Mouse (Mus musculus) midbrain, postnatal 0 days (tissue): ENCODE data around the gene Usb1. TPM values are rescaled to one million over a fixed set of nuclear protein-coding genes. Genes with fewer than 3 reads are reported as not detected.

Experiments
- ATAC-seq: fragments of 200-750 bp; cut with Nextera tagmentation; 2 replicates; pipeline ENCODE4 v1.8.0; 2017; ENCODE audit warnings: moderate number of reproducible peaks, mild to moderate bottlenecking, moderate TSS enrichment, moderate library complexity; ENCODE audit not compliant: low FRiP score
- DNase-seq: peaks from one replicate; pipeline ENCODE4 v3.0.0-alpha.2; 2015; ENCODE audit warnings: low spot score
- H3K27ac ChIP-seq: fragments of 300-500 bp; sonication (generic); 2 replicates; pipeline ENCODE4 v1.5.1; 2014; ENCODE audit warnings: low read depth, mild to moderate bottlenecking, low read length, mixed read lengths
- H3K27me3 ChIP-seq: fragments of 300-500 bp; sonication (generic); 2 replicates; pipeline ENCODE4 v1.6.1; 2014; ENCODE audit warnings: low read length, control low read depth, mixed read lengths; ENCODE audit not compliant: insufficient read depth
- H3K36me3 ChIP-seq: fragments of 300-500 bp; sonication (generic); 2 replicates; pipeline ENCODE4 v1.6.1; 2014; ENCODE audit warnings: low read length, control low read depth, mixed read lengths; ENCODE audit not compliant: insufficient read depth
- H3K4me1 ChIP-seq: fragments of 300-500 bp; sonication (generic); 2 replicates; pipeline ENCODE4 v1.6.1; 2014; ENCODE audit warnings: mild to moderate bottlenecking, control low read depth, antibody characterized with exemption, low read length, mixed read lengths; ENCODE audit not compliant: insufficient read depth
- H3K4me2 ChIP-seq: fragments of 300-500 bp; sonication (generic); 2 replicates; pipeline ENCODE4 v1.6.1; 2014; ENCODE audit warnings: low read depth, mild to moderate bottlenecking, low read length, mixed read lengths; ENCODE audit not compliant: poor library complexity, severe bottlenecking
- H3K4me3 ChIP-seq: fragments of 300-500 bp; sonication (generic); 2 replicates; pipeline ENCODE4 v1.5.1; 2014; ENCODE audit warnings: low read depth, mild to moderate bottlenecking, low read length, moderate library complexity
- H3K9ac ChIP-seq: fragments of 300-500 bp; sonication (generic); replicated peaks from 2 replicates; pipeline ENCODE4 v1.6.1; 2014; ENCODE audit warnings: mild to moderate bottlenecking, low read length, moderate library complexity, mixed read lengths; ENCODE audit not compliant: poor library complexity, severe bottlenecking
- H3K9me3 ChIP-seq: fragments of 300-500 bp; sonication (generic); 2 replicates; pipeline ENCODE4 v1.6.1; 2016; ENCODE audit warnings: low read length, control low read depth
- CTCF ChIP-seq: IDR thresholded peaks from 2 replicates; pipeline ENCODE4 v1.5.1; 2016; ENCODE audit warnings: antibody characterized with exemption, mild to moderate bottlenecking
- WGBS: fragments of 180-500 bp; shearing (Covaris S2); extraction: QIAGEN DNeasy Blood & Tissue Kit; methylation state at CpG from one replicate; pipeline ENCODE4 v1.1.7; 2014; 5-methylcytosine and 5-hydroxymethylcytosine counted together
- polyA plus RNA-seq: library from polyadenylated mRNA; unstranded; fragments of >200 nt; fragmentation: Nextera tagmentation; extraction: Ambion mirVana; gene quantifications from 2 replicates; pipeline ENCODE4 v1.2.1, GENCODE M21; 2015
- total RNA-seq: library from RNA; depleted of rRNA; stranded (reverse); fragments of >200 nt; gene quantifications from 2 replicates; pipeline ENCODE4 v1.2.3, GENCODE M21; 2014; rRNA removed

Usb1 gene
- total RNA-seq (65.8 and 87.0 TPM in 2 replicates), polyA plus RNA-seq (28.9 and 30.1 TPM in 2 replicates)

DNA sequence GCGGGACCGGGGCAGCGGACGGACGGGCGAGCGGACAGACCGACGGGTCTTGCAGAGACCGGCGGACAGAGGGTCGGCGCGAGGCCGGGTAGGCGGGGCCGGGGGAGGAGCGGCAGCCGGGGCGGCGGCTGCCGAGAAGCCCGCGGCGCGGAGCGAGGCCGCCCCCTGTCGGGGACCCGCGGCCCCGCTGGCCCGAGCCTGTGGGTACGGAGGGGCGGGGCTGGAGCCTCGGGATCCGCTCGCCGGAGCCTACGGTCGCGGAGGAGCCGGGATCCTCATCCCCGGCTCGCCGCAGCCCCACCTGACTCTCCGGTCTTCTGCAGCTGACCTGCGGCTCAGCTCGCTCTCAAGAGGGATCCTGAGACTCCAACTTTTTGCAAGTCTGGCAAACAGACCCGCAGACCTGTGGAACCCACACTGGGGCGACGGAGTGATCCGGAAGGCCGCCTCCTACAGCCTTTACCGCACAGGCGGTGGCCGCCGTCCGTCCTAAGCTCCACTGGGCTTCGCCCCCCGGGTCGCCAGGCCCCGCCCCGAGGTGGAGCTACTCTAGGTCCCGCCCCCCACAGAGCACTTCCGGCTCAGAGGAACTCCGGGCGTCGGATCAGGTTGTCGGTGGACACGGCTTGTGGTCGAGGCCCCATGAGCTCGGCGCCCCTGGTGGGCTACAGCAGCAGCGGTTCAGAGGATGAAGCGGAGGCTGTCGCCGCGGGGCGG lies at the start of gene Usb1, which contains the start of gene Zfp319:
Usb1 (plus strand) TSS at position 565 of the 717 bp plus-strand sequence.
Zfp319 (minus strand) TSS at position 231 of the 717 bp plus-strand sequence.
- H3K36me3 ChIP-seq, result peaks cover 30% of the 10 kb centered on the region

DNA sequence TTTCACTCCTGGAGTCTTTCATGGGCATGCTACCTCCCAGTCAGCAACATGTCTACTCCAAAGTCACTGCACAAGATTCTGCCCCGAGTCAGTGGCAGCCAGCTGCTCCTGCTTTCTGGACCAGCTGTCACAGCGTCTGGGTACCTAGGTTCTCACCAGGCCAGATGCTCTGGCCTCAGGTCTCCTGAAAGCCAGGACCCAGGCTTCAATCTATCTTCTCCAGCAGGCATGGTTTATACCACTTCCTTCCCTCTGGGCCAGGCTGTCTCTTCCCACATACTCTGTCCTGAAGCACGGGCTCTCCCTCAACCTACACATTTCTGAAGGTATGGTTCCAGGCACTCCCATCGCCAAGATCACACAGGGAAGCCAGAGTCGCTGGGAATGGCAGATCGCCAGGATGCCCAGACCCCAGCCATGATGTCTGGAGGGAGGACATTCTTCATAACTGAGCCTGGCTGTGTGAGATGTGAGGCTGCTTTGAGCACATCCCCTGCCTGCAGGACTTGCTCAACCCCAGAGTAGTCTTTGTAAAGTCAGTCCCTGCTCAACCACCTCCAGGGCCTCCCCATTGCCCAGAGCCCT lies 42.9 kb upstream of the Usb1 start:
- WGBS, result 75% methylated on average over 6 of the region's 6 CpGs
- peak; percentile 47 for DNase-seq
- no peak for ATAC-seq
- no peak overlapping the region for H3K4me2 ChIP-seq
- no peaks in the 10 kb centered on the region for H3K36me3 ChIP-seq
- no peaks in the 10 kb centered on the region for H3K9me3 ChIP-seq
- no peaks in the 10 kb centered on the region for H3K4me1 ChIP-seq
- no peak overlapping the region for H3K4me3 ChIP-seq
- H3K9ac ChIP-seq, result no peak overlapping the region
- no peaks in the 10 kb centered on the region for H3K27me3 ChIP-seq
- no peak overlapping the region for H3K27ac ChIP-seq
- TF ChIP-seq CTCF, result no peak

More for the DNA sequence above, at the start of gene Usb1, which contains the start of gene Zfp319:
- Histone ChIP-seq H3K27me3 (no peaks in the 10 kb centered on the region), H3K9ac (peak within 1 kb of the TSS; percentile 96), H3K9me3 (no peaks in the 10 kb centered on the region), H3K4me3 (peak within 1 kb of the TSS; percentile 92), H3K4me2 (peak within 1 kb of the TSS; percentile 81), H3K4me1 (peaks cover 11% of the 10 kb centered on the region; the same call in 1 of the 2 replicates), H3K27ac (peak within 1 kb of the TSS; percentile 95)
- DNase-seq (peak; percentile 94), ATAC-seq (peak; percentile 93)
- under 1% methylated on average over 62 of the region's 80 CpGs for WGBS
- TF ChIP-seq CTCF, result peak; percentile 77

DNA sequence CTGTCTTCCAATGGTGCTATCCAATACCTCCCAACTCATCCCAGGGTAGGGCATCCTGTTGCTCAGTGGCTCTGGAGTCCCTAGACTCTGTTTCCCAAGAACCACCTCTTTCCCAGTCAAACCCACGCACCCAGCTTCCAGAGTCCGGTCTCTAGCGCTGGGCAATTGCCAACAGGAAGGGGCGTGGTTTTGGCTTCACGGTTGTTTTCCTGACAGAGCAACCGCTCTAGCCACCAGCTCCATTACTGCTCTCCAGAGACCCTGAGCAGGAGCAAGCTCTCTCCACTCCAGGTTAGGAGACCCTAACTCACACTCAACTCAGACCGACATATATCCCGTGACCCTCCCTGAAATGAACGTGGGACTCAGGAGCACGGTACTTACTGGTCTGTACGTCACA lies 38.9 kb upstream of the Usb1 start:
- no peak for TF ChIP-seq CTCF
- no peak for ATAC-seq

DNA sequence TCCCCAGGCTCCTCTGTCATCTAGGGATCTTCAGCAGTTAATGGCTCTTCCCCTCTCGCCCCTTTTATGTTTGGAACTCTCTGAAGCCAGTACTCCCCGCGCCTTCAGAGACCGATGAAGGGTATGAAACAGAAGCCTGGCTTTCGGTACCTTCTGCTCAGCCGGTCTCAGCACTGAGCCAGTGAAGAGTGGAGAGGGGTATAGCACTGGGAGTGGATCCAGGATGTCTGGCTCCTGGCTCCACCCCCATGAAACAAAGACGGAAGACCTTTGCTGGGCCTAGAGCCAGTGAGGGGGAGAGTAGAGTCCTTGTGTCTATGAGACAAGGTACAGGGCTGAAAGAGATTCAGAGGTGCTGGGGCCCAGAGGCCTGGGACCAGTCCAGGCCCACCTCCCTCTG lies 38.2 kb upstream of the Usb1 start:
- 63% methylated on average over 7 of the region's 7 CpGs for WGBS
- H3K4me3 ChIP-seq, result no peak overlapping the region
- H3K9me3 ChIP-seq, result no peaks in the 10 kb centered on the region
- DNase-seq (peak; percentile 50), ATAC-seq (peak; percentile 31; the same call in 1 of the 2 replicates)
- no peak overlapping the region for H3K9ac ChIP-seq
- H3K36me3 ChIP-seq, result no peaks in the 10 kb centered on the region
- no peak overlapping the region for H3K4me2 ChIP-seq
- no peaks in the 10 kb centered on the region for H3K4me1 ChIP-seq
- H3K27ac ChIP-seq, result no peak overlapping the region
- no peaks in the 10 kb centered on the region for H3K27me3 ChIP-seq
- no peak for TF ChIP-seq CTCF

More for the DNA sequence above, 38.9 kb upstream of the Usb1 start:
- Histone ChIP-seq H3K4me3 (no peak overlapping the region), H3K36me3 (no peaks in the 10 kb centered on the region), H3K9ac (no peak overlapping the region), H3K27me3 (no peaks in the 10 kb centered on the region), H3K27ac (no peak overlapping the region), H3K4me2 (no peak overlapping the region), H3K9me3 (no peaks in the 10 kb centered on the region), H3K4me1 (no peaks in the 10 kb centered on the region)
- DNase-seq, result peak; percentile 41
- 81% methylated on average over 11 of the region's 11 CpGs for WGBS

DNA sequence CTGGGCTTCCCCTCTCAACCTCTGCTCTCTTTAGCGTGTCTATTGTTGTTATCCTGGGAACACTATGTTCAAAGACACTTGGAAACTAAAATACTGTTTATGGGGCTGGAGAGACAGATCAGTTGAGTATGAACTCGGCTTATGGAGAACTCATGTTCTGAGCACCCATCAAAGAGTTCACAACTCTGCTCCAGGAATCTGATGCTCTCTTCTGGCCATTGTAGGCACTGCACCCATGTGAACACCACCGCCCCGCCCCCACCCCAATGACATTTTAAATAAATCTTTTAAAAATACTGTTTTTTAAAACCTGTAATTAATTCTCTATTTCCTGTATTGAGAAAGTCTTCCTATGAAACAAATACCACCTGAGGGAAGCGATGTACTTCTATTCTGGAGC lies 29.7 kb upstream of the Usb1 start:
- peak; percentile 76 for TF ChIP-seq CTCF
- WGBS, result 22% methylated on average over 5 of the region's 5 CpGs
- no peak for ATAC-seq
- H3K4me3 ChIP-seq, result no peak overlapping the region
- no peaks in the 10 kb centered on the region for H3K36me3 ChIP-seq
- no peaks in the 10 kb centered on the region for H3K27me3 ChIP-seq
- peak; percentile 50 for DNase-seq
- H3K4me1 ChIP-seq, result no peaks in the 10 kb centered on the region
- H3K9ac ChIP-seq, result no peak overlapping the region
- H3K9me3 ChIP-seq, result no peaks in the 10 kb centered on the region
- H3K4me2 ChIP-seq, result no peak overlapping the region
- no peak overlapping the region for H3K27ac ChIP-seq

DNA sequence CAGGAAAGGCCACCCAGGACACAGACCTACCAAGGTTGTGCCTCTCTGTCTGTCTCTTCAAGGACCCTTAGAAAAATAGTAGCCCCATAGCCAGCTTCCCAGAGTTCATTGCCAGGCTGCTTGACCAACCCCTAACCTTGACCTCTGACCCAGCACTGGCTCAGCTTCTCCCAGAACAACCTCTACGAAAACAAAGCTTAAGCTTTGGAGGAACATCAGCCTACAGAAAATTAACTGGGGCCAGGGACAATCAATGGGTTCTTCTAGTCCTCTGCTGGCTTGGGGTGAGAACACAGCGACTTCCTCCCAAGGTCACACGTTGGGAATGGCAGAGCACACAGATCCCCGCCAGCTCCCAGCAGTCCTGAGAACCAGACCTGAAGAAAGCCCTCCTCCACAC lies 26.6 kb upstream of the Usb1 start:
- Histone ChIP-seq H3K27ac (no peak overlapping the region), H3K9me3 (no peaks in the 10 kb centered on the region), H3K4me1 (no peaks in the 10 kb centered on the region; the same call in 1 of the 2 replicates), H3K27me3 (no peaks in the 10 kb centered on the region), H3K9ac (no peak overlapping the region), H3K4me2 (no peak overlapping the region), H3K36me3 (no peaks in the 10 kb centered on the region), H3K4me3 (no peak overlapping the region)
- DNase-seq (no peak), ATAC-seq (no peak)
- 77% methylated on average over 4 of the region's 4 CpGs for WGBS
- TF ChIP-seq CTCF, result no peak
